Mouse (Mus musculus) mature B cell (primary cell): ENCODE results near the gene Tomm20l.

Experiments used
- in situ Hi-C: fragments of 300-500 bp; cut with MboI; formaldehyde crosslinking; loops from 2 replicates; pipeline ENCODE4 v1.14.3; 2019

Gene Tomm20l

DNA sequence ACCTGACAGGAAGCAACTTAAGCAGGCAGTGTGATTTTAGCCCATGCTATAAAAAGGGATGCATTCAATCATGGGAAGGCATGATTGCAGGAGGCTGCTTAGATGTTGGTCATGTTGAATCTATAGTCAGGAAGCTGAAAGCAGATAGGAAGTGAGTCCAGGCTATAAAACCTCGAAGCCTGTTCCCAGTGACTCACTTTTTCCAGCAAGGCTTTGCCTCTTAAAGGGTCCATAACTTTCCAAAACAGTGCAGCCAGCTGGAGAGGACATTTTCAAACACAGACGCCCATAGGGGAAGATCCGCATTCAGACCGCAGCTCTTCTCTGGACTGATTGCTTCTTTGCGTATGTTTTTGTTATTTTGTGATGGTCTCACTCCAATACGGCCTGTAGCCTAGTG, 43.8 kb downstream of the Tomm20l start:
- in situ Hi-C loops = no loop called here

DNA sequence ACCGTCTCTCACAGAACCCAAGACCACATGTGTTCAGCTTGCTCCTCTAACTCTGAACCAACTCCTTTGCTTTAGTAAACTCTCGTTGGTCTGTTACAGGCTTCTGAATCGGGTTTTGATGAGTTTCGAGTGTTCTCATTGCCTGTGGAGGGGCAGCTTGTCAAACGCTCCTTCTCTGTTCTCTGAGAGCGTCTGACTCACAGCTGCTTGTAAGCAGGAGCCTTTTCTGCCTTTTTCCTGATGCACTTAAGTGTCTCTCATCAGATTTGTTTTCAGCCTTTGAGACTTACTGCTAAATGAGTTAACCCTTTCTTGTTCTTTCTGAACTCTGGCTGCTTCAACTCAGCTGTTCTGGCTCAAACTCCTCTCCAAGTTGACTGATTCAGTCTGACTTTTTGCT, 46.7 kb downstream of the Tomm20l start:
- in situ Hi-C loops = no loop called here

DNA sequence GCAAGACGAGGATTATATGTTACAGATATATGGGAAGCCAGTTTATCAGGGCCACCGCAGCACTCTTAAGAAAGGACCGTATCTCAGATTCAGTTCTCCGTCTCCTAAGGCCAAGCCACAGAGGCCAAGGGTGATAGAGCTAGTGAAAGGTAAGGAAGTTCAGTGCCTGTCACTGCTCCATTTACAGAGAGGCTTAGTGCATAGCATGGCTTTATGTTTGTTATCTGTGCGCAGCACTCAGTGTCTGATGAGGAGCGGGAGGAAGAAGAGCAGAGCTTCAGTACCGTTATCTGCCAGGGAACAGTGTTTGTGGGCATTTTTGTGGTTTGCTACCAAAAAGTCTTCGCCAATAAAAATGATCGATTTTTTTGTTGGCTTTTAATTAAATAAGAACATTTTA, 53.2 kb downstream of the Tomm20l start:
- in situ Hi-C loops = no loop called here

DNA sequence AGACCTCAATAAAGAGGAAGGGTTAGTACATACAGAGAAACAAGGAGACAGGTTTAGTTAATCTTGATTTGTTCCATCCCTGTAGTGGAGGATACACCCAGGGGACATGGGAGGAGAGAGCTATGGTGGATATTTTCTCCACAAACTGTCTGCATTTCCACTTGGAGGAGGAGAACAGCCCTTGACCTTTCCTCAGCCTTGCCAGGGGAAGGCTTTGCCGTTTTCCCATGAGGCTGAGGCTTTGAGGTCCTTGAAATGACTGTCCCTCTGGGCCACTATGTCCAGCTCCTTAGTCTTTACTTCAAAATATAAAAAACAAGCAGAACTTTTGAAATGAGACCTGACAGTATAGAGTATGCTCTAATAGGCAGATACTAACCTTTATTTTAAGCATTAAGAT, 58.7 kb downstream of the Tomm20l start:
- in situ Hi-C loops = no loop called here
